Mouse (Mus musculus): Measurements from ENCODE around the gene Acss2.

The Acss2 gene

DNA sequence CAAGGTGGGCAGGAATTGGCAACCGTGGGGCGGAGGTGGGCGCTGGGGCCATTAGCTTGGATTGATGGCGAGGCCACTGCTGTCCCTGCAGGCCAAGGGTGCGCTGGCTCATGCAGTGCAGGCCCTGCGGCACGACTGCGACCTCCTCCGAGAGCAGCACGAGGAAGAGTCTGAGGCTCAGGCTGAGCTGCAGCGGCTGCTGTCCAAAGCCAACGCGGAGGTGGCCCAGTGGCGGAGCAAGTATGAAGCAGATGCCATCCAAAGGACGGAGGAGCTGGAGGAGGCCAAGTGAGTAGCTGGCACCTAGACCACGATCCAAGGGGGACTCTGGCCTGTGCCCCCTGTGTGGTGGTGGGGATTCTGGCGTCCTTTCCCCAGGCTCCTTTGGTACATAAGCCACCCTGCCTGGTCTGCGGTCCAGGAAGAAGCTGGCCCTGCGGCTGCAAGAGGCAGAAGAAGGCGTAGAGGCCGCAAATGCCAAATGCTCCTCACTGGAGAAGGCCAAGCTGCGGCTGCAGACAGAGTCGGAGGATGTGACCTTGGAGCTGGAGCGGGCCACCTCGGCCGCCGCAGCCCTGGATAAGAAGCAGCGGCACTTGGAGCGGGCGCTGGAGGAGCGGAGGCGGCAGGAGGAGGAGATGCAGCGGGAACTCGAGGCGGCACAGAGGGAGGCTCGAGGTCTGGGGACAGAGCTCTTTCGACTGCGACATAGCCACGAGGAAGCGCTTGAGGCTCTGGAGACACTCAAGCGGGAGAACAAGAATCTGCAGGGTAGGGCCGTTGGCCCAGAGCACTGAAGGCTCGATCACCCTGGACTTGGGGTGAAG is 113.1 kb downstream of the Acss2 start:
- no peak for DNase-seq

DNA sequence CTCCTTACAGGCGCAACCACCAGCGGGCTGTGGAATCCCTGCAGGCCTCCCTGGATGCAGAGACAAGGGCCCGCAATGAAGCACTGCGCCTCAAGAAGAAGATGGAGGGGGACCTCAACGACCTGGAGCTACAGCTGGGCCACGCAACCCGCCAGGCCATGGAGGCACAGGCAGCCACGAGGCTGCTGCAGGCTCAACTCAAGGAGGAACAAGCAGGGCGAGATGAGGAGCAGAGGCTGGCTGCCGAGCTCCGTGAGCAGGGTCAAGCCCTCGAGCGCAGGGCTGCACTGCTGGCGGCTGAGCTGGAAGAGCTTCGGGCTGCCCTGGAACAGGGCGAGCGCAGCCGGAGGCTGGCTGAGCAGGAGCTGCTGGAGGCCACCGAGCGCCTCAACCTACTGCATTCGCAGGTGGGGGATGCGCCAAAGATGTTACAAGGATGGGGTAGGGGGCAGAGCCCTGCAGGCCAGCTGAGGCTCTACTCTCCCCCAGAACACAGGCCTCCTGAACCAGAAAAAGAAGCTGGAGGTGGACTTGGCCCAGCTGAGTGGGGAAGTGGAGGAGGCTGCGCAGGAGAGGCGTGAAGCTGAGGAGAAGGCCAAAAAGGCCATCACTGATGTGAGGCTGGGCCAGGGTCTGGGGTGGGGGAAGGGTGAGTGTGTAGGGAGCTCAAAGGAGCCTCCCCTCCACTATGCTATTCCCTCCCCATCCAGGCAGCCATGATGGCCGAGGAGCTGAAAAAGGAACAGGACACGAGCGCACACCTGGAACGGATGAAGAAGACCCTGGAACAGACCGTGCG is 114.6 kb downstream of the Acss2 start:
- no peak for DNase-seq

DNA sequence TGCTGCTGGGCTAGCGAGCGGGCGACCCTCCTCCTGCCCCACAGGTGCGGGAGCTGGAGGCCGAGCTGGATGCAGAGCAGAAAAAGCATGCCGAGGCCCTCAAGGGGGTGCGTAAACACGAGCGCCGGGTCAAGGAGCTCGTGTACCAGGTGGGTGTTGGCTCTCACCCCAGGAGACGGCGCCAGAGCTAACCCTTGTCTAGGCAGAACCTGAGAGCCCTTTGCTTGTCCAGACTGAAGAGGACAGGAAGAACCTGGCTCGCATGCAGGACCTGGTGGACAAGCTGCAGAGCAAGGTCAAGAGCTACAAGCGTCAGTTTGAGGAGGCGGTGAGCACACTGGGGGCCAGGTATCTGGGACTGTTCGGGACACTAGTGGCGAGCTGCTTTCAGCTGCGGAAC is 115.4 kb downstream of the Acss2 start:
- no peak for DNase-seq

DNA sequence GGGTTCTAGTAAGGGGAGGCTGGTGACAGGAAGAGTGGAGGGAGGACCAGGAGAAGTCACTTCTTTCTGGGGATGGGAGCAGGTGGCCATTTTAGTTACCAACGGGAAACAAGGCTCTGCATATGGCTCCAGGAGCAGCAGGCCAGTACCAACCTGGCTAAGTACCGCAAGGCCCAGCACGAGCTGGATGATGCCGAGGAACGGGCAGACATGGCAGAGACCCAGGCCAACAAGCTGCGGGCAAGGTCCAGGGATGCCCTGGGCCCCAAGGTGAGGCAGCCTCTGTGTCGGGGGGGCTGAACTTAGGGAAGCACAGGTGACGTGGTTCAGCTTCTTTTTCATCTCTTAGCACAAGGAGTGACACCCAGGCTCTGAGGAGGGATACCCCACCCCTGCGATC is 116.0 kb downstream of the Acss2 start:
- no peak for DNase-seq

DNA sequence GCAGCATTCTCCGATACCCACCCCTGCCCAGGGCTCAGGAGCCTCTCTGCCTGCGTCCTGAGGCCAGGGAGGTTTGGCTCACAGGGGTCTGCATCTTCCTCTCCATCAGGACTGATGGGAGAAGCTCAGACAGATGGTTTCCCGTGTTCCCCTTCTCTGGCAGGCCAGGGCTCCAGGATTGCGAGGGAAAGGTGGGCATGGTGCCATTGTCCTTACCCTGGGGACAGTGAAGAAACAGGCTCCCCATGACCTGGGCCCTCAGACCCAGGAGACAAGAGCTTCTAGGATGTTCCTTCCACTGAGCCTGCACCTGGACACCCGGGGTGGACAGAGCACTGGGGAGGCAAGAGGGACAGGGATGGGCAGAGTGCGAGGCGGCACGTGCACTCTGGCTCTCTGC is 116.8 kb downstream of the Acss2 start:
- no peak for DNase-seq
